Comparison of ENCODE assay signal across 8 mouse cellular contexts in the genomic region with DNA sequence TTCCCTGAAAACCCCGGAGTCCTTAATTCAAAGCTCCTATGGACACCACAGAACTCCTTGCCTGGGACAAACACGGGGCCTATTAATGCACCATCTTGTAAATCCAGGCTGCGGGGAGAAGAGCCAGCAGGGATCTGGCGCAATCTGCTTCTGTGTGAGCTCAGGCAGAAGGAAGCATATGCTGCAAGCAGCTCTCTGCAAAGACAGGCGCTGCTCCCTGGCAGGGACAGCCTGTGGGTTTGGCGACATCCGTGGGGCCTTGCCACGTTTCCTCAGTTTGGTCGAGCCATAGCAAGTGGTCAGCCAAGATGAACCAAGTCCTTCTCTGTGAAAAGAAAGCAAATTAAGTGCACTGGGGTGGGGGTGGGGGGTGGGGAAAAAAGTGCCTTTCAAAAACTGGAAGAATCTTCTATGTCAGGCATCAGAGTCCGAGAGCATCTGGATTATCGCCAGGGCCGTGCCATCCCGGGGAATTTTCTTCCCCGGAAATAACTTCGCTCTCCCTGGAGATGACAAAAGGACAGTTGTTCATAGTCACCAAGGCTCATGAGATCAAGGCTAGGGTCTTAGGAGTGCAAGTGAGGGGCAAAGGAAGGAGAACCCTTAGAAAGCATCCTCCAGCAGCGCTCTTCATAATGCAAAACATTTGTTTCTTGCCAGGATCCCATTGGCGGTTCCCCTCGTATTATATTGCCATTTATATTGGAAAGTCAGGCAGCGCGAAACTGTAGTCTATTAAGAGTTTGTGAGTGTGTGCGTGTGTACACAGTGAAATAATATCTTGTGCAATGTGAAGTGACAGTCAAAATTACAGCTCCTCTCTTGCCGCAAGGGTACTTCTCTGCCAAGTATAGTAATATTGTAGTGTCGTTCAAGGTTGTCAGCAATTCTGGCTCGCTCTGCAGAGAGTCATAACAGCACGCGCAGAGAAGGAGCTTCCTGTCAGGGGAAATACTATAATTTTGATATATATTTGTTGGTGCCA.
DNase-seq lines count a peak whose midpoint lies in the region; ATAC-seq lines count a peak whose summit lies in the region.

No protein-coding gene starts in this region.

- no peak overlapping the region for H3K4me2 ChIP-seq in embryonic facial prominence, embryonic 11.5 days (ENCODE audit: low read depth, low read length)

- peak; percentile 27 for DNase-seq in ovary, postnatal 36 days (ENCODE audit: low spot score)
- no peak for DNase-seq in ovary, postnatal 14 days (ENCODE audit: low spot score)
- DNase-seq in embryonic facial prominence, embryonic 11.5 days (ENCODE audit: low spot score) = peak; percentile 43
- peak; percentile 49 for DNase-seq in gonadal fat pad, adult 2 months (ENCODE audit: low read depth)
- peak; percentile 61 to 69 for DNase-seq in layer of hippocampus, postnatal 10 days (ENCODE audit: low spot score in 2 of 2)
- peak; percentile 26 for DNase-seq in lung, postnatal 25 days (ENCODE audit: low spot score)
- peak; percentile 43 for DNase-seq in right cerebral cortex, postnatal 14 days
- DNase-seq in urinary bladder, postnatal 4 days (ENCODE audit: low spot score in 2 of 2) = no peak

- ATAC-seq in embryonic facial prominence, embryonic 11.5 days (replicated peaks; ENCODE audit: insufficient number of reproducible peaks, low FRiP score, low TSS enrichment, low read depth) = no peak

- H3K9ac ChIP-seq in embryonic facial prominence, embryonic 11.5 days (replicated peaks; ENCODE audit: low read length) = no peak overlapping the region

- no peaks in the 10 kb centered on the region for H3K36me3 ChIP-seq in embryonic facial prominence, embryonic 11.5 days (replicated peaks; ENCODE audit: control insufficient read depth, insufficient read depth, low read depth, low read length)

- WGBS in embryonic facial prominence, embryonic 11.5 days = 40% methylated on average over 26 of the region's 26 CpGs

- no peaks in the 10 kb centered on the region for H3K27me3 ChIP-seq in embryonic facial prominence, embryonic 11.5 days (ENCODE audit: control insufficient read depth, insufficient read depth, low read length)

- no peak overlapping the region for H3K4me3 ChIP-seq in embryonic facial prominence, embryonic 11.5 days (ENCODE audit: low read depth, low read length)

- H3K27ac ChIP-seq in embryonic facial prominence, embryonic 11.5 days (replicated peaks; ENCODE audit: low read depth, low read length) = no peak overlapping the region

- H3K4me1 ChIP-seq in embryonic facial prominence, embryonic 11.5 days (ENCODE audit: control insufficient read depth, insufficient read depth, low read length) = no peaks in the 10 kb centered on the region

- H3K9me3 ChIP-seq in embryonic facial prominence, embryonic 11.5 days (replicated peaks; ENCODE audit: control insufficient read depth, low read length) = no peaks in the 10 kb centered on the region

Comparison
In these comparisons a context has a peak if more than half of its experiments do, and no peak if none do; other contexts are left out.
1. DNase-seq: peak in ovary, postnatal 36 days (single experiment), embryonic facial prominence, embryonic 11.5 days (single experiment), gonadal fat pad, adult 2 months (single experiment), layer of hippocampus, postnatal 10 days (2 of 2), lung, postnatal 25 days (single experiment) and right cerebral cortex, postnatal 14 days (single experiment); none in ovary, postnatal 14 days (single experiment) and urinary bladder, postnatal 4 days (0 of 2).